Mouse (Mus musculus) kidney, adult 9 months (tissue): ENCODE measurements at regions not wholly inside any gene's neighbourhood (a gene's known extent, or its start where the extent isn't known, plus 50 kb on each side); places are given as distances from the start of the nearest gene placed in this dataset.

ENCODE experiments used
- DNase-seq: peaks from one replicate; pipeline ENCODE4 v3.0.0; 2022

DNA sequence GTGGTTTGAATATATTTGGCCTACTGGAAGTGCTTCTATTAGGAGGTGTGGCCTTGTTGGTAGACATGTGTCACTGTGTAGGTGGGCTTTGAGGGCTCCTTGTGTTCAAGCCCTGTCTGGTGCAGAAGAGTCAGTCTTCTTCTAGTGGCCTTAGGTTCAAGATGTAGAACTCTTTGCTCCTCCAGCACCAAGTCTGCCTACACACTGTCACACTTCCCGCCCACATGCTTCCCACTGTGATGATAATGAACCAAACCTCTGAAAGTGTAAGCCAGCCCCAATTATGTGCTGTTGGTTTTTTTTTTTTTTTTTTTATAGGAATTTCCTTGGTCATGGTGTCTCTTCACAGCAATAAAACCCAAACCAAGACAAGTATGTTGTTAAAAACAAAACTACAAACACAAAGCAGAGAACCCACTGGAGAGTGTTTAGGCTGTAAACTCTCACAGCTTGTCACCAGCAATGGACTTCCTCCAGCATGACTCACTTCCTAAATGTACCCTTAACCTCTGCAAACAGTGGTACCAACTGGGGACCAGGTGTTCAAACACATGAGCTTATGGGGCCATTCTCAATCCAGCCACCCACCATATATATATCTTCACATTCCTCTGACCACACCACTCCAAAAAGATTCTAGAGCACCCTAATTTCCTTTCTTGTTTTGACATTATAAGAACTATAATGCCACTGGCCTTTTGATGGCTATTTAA, 74.0 kb upstream of the Camk1g start:
- no peak for DNase-seq

DNA sequence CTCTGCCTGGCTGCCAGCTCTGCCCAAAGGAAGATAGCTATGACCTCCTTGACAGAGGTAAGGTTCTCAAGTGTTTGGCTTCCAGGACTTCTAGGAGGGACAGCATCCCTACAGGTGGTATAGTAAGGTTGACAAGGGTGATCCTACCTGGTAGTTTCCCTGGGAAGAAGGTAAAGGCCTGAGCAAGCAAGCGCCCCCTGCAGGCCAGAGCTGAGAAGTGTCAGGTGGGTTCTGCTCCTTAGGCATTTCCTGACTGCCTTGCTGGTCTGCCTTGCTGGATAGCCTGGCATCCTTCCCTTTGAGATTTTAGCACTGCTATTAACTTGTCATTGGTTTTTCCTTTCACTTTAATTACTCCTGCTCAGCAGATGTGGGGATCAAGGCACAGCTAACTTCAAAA, 70.4 kb upstream of the Camk1g start:
- peak; percentile 13 for DNase-seq

DNA sequence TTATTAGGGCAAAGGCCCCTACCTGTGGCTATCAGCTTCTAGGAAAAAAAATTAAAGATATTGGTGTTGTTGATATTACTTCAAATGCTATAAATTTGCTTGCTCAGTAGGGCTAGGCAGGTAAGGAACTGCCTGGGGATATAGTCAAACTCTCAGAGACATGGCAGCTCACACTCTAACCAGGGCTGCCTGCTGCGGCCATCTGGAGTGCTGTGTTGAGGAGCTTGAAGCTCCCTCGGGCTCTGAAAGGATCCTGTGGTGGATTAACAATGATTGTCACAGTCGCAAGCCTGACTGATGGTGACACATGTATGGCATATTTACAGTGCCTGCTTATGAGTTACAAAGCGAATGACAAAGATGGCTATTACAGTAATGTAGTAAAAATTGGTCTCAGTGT, 64.2 kb upstream of the Camk1g start:
- DNase-seq: no peak

DNA sequence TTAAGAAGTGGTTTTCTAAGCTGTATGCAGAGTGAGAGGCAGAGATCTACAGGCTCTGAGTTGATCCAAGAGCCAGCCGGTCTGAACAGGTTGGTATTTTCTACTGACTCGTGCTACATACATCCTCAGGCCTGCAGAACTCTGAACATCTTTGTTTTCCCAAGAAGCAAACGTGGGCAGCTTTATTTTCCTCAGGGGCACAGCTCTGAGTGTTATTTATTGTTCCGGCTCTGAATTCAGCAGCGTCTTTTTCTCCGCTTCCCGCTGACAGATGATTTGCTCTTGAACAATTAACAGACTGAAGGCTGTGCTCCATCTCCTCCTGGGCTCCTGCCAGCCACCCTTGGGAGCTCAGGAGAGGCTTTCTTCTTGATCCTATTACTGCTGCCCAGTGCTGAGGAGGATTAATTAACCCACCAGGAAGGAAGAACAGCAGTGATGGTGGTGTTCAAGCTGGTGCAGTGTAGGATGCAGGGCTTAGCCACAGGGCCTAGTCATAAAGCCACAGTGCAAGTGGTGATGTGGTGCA, 63.5 kb upstream of the Camk1g start:
- DNase-seq: no peak

DNA sequence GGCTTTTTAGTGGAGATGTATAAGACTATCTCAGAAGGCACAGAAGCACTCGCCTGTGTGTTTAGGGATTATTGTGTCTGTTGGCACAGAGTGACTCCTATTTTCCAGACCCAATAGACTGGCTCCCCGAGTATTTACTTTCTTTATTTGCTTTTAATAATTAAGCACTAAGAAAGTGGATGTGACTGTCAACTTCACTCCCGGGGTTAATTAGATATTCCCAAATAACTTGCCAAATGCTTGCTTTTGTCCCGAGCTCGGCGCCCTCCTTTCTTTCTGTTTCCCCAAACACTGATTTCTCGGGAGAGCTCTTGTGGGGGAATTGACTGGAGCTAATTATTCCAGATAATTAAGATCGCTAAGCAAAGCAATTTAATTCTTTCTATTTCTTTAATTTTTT, 60.1 kb upstream of the Camk1g start:
- DNase-seq: no peak

DNA sequence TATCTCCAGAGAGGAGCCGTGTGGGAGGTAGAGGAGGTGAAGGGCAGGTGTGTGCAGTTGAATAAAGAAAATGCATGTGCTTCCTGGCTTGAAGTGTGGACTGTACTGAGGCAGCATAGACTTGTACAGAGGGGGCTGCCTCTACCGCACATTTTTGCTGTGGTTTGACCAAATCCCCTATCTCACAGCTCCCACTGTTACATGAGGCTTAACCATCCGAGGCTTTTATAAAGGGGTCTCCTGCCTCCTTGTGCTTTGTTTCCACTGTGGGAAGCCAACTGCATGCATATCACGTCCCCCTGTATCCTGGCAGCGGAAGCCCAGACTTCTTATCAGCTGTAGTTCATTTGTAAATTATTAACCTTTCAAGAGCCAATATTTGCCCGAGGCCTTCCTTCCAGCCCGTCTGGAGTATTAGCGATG, 53.6 kb upstream of the Camk1g start:
- no peak for DNase-seq

DNA sequence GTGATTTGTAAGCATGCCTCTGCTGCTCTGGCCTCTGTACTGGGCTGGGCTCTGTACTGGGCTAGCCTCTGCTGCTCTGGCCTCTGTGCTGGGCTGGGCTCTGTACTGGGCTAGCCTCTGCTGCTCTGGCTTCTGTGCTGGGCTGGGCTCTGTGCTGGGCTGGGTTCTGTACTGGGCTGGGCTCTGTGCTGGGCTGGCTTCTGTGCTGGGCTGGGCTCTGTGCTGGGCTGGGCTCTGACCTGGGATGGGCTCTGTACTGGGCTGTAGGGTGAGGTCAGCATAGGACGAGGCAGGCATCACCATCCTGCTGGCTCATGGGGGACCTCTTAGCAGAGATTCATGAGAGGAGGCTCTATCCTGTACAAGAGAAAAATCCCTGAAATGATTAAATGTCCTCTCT, 52.8 kb upstream of the Camk1g start:
- no peak for DNase-seq

DNA sequence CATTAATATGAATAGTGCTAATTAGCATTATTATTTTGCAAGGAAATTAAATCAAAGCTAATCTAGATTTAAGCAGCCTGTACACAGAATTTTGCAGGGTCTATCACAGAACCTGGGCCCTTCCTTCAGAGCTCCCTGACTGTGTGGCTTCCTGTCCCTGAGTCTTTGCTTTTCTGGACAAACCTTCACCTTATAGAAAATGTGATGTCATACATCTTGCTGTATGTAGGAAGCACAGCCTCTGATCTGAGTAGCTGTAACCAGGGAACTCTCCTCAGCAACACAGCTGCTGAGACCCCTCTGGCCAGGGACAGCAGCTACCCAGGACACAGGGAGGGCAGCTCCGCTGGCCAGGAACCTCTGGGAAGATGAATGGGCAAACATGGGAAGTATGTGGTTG, 51.7 kb upstream of the Camk1g start:
- DNase-seq: no peak

DNA sequence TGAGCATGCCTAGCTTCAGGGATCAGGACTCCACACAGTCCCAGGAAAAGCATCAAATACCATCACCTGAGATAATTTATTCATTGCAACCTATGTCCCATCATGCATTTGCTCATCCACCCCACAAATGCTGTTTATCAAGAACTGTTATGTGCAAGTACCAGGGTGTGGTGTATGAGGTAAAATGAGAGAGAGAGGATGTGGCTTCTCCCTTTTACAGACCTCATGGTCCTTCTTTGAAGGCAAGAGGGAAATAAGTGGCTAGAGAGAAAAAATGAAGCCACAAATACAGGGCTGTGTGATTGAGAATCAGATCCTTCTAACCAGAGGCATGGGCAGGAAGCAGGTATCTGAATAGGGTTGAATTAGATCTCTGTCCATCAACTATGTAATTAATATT, 51.3 kb upstream of the Camk1g start:
- no peak for DNase-seq
